Mouse (Mus musculus): ENCODE data around the gene Pmepa1.

DNA sequence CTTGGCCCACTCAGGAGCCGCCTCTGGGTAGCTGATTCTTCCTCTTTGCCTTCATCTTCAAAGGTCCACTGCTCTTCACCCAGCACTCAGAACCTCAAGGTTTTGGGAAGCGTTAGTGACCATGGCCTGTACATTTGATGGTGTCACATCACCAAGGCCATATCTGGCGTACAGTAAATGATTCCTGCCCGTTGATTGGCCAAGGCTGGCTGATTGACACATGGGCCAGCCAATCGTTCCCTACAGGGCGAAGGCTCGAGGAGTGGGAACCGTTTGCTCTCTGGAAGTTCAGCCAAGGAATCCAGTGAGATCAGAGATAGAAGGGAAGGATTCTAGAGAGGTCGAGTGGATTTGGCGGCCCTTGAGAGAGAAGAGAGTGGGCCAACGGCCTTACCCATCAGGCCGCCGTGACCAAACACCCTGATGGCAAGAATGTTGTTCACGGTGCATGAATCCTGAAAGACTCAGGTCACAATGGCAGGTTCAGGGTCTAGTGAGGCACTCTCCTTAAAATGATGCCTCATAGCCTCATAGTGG lies 70.7 kb downstream of the Pmepa1 start:
- TF ChIP-seq GATA1 (IDR thresholded peaks at IDR 0.05; ENCODE audit: borderline replicate concordance, low read length) (no peak), CTCF (IDR thresholded peaks at IDR 0.05; ENCODE audit: low read depth, low read length) (no peak), TAL1 (conservative IDR thresholded peaks at IDR 0.05; ENCODE audit: low read depth, low read length) (no peak), POLR2AphosphoS5 (IDR thresholded peaks at IDR 0.05; ENCODE audit: insufficient replicate concordance, low read depth, low read length) (no peak)
